Mouse (Mus musculus) adrenal gland, adult 18-20 months (tissue): Measurements from ENCODE around the gene Miga1. TPM values are rescaled to one million over a fixed set of nuclear protein-coding genes. Genes with fewer than 3 reads are reported as not detected.
"Not testable (repeated sequence)": the region's sequence is repeated elsewhere in the genome, so short reads cannot be mapped to it uniquely, and the experiment has no call there.

Experiments used
- DNase-seq, 2 experiments: peaks; one replicate each; pipeline ENCODE4 v3.0.0; 2021 to 2022; ENCODE audit warnings: low spot score in 2 of 2
- total RNA-seq, 2 experiments: library from RNA; stranded (reverse); gene quantifications; 1 replicate in 1 of 2; 2 replicates in 1 of 2; pipeline ENCODE4 v1.2.3; 2021

Gene Miga1
- total RNA-seq, 2 experiments from 2014 or later, result 8.7 to 9.3 TPM

GRCm38 (mm10) chr3:152332104-152332503, 8.1 kb downstream of the Miga1 start:
- no peak for DNase-seq

GRCm38 (mm10) chr3:152321765-152322547, 18.3 kb downstream of the Miga1 start:
- DNase-seq, result no peak

DNA sequence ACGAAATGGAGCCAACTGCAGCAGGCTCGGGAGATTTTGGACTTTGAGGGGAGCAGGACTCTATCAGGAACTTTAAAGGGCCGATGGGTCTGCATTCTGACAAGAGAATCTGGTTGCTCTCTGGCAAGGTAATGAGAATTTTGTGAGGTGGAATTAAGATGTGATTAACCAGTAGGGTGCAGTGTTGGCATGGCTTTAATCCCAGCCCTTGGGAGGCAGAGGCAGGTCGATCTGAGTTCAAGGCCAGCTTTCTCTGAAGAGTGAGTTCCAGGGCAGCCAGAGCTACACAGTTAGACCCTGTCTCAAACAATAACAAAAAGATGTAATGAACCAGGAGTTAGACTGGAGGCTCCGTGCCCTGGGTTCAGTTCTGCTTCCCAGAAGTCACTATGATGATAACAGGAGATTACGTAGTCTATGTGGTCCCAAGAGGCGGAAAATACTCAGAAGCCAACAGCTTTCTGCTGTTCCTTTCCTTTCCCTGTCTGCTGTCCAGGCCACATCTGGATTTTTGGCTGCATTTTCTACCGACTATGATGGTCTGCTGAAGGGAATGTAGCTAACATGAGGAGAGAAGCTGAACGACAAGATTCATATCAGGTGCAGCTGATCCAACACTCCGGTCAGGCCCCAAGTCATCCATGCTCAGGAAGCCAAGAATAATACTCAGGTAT, 19.1 kb downstream of the Miga1 start:
- no peak for DNase-seq

DNA sequence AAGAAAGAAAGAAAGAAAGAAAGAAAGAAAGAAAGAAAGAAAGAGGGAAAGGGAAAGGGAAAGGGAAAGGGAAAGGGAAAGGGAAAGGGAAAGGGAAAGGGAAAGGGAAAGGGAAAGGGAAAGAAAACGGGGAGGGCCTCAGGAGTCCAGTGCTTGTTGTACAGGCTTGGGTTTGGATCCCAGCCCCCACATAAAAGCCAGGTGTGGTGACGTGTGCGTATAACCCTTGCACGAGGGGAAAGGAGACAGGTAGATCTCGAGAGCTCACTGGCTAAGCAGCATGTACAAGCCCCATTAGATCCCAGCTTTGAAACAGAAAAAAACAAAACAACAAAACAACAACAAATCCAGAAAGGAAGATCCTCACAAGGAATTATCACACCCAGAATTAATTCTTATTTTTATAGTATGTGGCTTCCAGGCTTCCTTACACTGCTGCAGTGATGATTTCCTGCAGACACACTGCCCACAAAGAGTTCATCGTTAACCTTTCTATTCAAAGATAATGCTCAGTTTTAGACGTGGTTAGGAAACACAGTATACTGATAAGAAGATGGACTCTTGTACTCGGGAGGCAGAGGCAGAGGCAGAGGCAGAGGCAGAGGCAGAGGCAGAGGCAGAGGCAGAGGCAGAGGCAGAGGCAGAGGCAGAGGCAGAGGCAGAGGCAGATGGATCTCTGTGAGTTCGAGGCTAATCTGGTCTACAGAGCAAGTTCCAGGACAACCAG, 23.6 kb downstream of the Miga1 start:
- DNase-seq, result not testable (repeated sequence)

DNA sequence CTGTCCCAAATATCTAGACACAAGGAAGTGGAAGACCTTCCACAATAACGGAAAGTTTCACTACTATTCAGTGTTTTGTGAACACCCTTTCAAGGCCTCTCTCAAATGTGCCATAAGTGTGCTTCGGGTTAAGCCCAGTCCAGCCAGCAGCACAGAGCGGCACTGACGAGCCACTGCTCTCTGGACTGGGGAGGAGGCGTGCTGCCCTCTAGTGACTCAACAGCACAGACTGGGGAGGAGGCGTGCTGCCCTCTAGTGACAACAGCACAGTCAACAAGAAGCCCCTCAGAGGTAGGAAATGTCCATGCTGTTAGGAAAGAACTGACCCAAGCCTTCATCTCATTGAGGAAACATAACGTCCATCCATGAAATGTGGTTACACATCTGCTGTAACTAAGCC, 24.6 kb downstream of the Miga1 start:
- DNase-seq, result peak; percentile 74 to 77

GRCm38 (mm10) chr3:152314666-152315065, 25.5 kb downstream of the Miga1 start:
- not testable (repeated sequence) for DNase-seq

DNA sequence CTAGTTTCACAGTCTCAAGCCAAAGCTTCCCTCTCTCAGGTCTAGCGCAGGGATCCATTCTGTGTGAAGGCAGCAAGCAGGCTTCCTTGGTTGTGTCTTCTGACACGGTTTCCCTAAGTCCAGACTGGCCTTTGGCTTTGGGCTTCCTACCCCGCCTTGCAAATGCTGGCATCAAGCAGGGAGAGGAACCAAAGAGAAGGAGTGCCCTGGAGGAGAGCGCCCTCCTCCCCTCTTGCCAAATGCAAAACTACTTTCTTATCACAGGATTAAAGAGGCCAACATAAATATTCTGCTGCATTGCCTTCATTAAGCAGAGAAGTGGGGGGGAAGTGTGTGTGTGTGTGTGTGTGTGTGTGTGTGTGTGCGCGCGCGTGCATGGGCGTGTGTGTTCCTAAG, 31.0 kb downstream of the Miga1 start:
- no peak for DNase-seq

DNA sequence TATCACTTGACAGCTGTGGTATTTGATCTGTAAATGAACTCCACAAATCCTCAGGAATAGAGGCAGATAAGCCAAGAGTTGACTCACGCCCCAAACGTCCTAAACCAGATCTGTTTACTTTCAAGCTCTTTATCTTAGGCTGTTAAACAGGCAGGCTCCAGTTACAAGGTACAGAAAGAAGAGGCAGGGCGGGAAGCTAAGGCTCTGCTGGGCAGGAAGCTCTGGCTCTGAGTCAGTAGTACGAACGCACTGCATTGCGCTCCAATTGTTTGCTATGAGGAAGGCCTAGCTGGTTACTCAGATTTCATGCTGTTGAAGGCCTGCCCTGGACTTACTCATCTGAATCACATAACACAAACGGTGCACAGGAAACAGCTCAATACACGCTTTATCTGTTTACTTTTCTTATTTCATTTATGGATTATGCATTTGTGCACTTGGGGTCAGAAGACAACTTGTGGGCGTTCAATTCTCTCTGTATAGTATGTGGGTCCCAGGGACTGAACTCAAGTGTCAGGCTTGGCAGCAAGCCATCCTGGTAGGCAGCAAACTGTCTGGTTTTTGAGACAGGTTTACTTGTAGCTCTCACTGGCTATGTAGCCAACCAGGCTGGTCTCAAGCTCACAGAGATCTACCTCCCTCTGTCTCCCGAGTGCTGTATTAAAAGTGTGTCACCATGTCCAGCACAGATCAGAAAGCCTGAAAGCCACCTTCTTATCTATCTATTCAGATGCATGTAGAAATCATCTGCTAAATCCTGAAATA, 31.5 kb downstream of the Miga1 start:
- DNase-seq, result no peak

DNA sequence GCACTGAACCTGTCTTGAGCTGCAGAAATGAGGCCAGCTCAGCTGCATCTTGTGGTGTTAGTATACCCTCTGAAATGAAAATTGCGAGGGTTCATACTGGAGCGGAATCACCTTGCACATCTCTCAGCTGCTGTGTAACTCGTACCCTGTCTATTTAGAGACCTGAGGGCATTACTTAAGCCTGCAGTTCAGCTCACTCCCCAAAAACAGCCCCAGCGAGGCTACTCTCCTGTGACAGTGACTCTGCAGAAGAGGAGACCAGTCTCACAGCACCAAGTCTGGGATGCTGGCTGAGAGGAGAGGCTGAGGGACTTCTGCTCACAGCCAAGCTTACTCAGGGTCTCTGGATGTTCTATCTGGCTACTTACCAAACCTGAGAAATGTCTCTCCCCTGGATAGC, 34.2 kb downstream of the Miga1 start:
- no peak for DNase-seq

GRCm38 (mm10) chr3:152305080-152305479, 35.1 kb downstream of the Miga1 start:
- DNase-seq, result no peak

DNA sequence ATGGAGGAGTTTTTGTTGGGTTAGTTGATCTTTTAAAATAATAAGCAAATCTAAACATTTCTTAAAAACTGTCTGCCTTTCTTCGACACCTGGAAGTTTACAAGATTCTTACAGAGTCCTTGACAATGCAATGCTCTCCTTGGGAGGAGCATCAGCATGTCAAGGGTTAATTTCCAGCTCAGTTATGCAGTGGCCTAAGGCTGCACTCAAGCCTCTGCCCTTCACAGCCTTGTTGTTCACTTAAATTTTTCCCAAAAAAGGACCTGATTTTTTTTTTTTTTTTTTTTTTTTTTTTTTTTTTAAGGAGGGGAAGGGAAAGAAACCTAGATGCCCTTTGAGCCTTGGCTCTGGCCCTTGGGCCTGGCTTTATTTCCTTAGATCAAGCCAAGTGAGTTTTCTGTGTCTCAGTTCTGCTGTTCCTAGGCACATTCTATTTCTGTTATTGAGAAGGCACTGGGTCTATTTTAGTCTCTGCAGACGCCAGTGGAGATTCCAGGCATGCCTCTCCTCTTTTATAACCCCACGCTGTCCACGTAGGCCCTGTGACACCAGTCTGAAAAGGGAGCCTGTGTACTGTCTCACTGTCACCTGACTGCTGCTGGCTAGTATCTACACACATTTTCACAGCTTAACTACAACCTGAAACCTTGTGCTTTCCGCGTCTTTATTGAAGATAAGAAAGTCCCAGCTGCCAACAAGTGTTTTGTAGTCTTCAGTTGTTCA, 36.0 kb downstream of the Miga1 start:
- DNase-seq, result no peak

- DNase-seq, result no peak
Measured at GRCm38 (mm10) chr3:152302991-152303390, 37.2 kb downstream of the Miga1 start.

- no peak for DNase-seq
Measured at GRCm38 (mm10) chr3:152300376-152301337, 39.5 kb downstream of the Miga1 start.

DNA sequence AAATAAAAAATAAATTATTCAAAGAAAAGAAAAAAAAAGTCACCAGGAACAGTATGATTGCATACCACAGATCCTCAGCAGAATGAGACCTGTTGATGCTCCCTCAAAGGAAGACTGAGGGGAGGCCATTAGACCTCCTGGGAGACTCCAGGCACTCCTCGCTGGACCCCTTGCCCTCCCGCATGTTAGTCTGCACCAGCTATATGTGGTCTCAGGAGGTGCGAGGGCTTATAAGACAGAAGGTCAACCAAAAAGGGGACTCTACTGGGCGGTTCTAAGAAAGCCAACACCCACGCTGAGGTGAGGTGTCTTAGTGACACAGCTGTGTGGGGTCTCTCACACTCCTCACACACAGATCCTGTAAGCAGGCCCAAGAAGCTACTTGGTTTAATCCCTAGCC, 44.3 kb downstream of the Miga1 start:
- no peak for DNase-seq

DNA sequence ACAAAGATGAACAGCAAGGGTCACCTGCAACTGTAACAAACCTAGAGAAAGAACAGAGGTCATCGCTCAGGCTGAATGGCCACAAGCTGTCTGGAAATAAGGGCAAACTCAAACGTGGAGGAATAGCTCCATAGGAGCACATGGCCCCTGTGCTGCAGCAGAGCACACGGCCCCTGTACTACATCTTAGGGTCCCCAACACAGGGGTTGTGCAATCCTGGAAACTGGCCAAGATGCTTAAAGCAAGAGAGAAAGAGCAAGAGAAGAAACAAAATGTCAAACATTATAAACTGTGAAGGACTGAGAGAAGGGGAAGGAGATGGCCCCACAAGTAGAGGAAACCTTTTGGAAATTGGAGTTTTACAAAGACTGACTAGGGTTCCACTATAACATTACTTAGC, 45.8 kb downstream of the Miga1 start:
- no peak for DNase-seq

GRCm38 (mm10) chr3:152293530-152294181, 46.6 kb downstream of the Miga1 start:
- no peak for DNase-seq

- DNase-seq, result no peak
Measured at GRCm38 (mm10) chr3:152291895-152292294, 48.3 kb downstream of the Miga1 start.

DNA sequence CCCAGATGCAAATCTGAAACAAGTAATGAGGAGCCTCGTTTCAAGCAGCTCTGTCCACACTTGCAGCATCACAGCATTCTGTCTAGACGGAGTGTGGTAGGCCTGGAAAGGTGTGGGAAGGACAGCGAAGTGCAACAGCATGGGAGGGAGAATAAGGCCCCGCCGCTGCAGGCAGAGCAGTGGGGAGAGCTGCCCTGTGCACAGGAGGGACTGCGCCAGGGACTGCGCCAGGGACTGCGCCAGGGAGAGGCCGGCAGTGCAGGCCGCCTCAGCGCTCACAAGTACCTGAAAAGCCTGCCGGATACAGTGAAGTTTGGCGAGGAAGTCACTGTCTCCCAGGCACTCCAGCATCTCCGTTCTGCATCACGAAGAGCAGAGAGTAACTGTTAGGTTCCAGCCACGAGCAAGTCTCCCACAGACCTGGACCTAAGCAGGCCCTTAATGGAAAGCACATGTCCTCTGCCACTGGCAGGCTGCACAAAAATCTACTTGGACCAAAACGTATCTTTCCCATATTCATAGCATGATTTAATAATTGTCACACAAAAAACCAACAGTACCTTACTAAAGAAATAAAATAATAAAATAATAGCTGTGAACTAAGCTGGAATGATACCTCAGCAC, 49.9 kb downstream of the Miga1 start:
- DNase-seq, result no peak
